Mouse (Mus musculus) lung, postnatal 4 days (tissue): ENCODE results near the gene Ufsp2.

Source experiments
- DNase-seq, 2 experiments: peaks; one replicate each; pipeline ENCODE4 v3.0.0; 2021

Gene Ufsp2

DNA sequence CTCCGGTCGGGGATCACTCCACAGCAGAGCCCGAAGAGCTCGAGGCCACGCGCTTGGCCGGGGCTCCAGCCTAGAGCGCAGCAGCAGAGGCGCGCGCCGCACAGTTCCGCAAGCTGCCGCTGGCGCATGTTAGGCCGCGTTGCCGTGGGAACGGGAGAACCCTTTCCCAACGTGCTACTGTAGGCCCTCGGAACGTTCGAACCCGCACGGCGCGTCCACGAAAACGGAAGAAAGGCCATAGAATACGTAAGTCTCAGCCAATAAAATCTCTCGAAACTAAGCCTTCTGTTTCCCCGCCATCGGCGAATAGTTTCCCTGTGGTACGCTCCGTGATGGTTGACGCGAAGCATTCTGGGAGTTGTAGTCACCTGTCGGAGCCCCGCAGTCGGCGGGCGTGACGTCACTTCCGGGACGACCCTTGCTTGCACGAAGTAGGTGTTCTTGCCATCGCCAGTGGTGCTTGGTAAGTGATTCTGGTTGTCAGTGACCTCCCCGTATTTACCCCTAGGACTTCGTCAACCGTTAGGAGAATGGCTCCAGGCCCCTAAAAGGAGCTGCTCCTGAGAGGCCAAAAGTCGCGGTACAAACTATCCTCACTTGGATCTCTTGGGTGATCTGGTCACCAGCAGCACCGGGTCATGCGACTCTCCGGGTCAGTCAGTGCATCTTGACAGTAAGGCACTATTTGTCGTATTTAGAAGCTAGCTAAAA lies at the start of gene Ufsp2, which contains the start of gene 1700029J07Rik:
Ufsp2 (plus strand) TSS at position 403 of the 711 bp plus-strand sequence.
1700029J07Rik (minus strand) TSS at position 127 of the 711 bp plus-strand sequence.
- peak; percentile 96 to 97 for DNase-seq

DNA sequence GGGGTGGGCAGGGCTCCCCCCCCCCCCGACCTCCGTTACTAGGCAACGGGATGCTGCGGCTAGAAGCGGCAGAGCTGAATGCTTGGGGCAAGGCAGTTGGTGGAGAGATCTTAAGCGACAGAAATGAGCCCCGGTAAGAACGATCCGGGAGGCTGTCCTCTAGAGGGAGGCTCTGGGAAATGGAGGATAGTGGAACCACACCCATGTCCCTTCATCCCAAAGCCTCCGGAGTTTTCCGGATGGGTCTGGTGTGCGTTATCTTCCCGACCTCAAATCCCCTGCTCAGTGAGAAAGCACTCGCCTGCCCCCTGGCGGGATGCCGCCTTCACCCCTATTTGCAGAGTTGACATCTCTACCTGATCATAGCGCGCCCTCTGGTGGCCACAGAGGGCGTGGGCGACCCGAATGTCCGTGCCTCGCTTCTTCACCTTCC lies 40.7 kb upstream of the Ufsp2 start, which contains the start of gene Ccdc110:
Ccdc110 (plus strand) TSS at position 38 of the 433 bp plus-strand sequence.
- DNase-seq = peak; percentile 91 to 96

DNA sequence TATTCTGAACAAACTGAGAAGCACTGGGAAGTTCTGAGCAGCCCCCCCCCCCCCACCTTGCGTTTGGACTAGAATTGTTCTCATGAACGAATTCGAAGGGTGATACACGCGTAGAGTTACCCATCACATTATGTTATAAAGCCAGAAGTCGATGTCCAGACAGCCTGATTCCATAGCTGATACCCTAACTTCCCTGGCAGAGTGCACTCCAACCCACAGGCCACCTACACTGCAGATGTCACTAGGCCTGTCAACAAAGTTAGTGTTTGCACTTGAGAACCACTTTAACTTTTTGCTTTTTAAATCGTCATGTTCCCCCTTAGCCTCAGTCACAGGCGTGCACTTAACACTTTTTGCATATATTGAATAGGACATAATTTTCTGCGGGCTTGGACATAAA lies 38.3 kb upstream of the Ufsp2 start:
- DNase-seq = no peak

DNA sequence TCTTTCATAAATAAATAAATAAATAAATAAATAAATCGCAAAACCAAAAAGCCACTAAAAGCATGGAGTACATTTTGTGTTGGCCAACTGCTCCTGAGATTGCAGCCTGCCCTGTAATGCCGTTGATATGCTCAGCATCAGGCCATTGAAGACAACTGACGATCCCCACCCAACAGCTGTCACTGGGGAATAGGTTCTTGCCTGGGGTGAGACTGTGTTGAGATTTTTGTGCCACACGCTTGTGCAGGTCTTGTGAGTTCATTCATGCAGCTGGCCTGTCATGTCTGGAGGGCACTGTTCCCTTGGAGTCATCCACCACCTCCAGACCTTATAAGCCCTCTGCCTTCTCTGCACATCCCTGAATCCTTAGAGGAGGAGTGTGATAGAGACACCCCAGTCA lies 29.0 kb upstream of the Ufsp2 start:
- no peak for DNase-seq

DNA sequence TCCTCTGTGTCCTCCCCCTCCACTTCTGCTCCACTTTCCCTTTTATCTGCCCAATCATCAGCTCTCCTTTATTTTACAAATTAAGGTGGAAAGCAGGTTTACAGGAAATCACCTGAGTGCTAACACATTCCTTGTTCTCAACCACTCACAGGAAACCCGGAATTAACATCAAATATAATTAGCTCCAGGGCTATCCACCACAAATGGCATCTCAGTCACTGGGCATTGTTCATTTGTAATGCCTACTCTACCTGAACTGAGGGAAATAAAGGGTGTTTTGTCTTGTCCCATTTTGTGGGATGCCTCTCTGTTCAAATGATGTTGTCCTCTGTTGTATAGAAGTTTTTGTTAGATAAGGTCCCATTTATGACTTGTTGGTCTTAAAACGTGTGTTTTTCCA lies 24.7 kb upstream of the Ufsp2 start:
- DNase-seq = no peak

DNA sequence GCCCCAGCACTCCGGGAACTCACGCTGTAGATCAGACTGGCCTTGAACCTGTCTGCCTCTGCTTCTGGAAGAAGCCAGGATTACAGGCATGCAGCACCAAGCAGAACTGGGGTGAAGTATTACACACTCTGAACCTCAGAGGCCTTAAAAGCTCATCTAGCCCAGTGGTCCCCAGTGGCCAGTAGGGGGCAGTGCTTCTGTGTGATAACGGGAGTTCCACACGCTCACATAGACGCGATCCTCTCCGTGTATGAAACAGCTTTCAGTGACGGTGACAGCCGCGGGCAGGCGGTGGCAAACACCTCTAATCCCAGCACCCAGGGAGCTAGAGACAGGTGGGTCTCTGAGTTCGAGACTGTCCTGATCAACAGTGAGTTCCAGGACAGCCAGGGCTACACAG lies 4.4 kb upstream of the Ufsp2 start:
- no peak for DNase-seq

DNA sequence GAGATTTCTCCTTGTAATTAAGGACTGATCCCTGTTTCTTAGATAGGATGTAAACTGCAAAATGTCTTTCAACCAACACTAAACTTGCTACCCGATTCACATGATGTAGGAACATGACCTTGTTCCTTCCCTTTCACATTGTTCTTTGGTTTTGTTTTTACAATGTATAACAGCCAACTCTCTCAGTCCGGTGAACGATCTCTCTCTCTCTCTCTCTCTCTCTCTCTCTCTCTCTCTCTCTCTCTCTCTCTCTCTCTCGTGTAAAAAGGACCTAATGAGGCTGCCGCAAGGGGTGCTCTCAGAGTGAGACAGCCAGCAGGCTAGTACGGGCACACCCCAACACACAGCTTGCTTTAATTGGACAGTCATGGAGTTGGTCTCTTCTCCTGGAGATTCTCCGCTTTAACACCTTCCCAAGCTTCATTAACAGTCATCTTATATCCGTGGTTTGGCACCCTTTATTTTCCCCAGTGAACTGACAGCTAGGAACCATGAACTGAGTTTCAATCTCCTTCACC lies 1.3 kb upstream of the Ufsp2 start:
- no peak for DNase-seq

DNA sequence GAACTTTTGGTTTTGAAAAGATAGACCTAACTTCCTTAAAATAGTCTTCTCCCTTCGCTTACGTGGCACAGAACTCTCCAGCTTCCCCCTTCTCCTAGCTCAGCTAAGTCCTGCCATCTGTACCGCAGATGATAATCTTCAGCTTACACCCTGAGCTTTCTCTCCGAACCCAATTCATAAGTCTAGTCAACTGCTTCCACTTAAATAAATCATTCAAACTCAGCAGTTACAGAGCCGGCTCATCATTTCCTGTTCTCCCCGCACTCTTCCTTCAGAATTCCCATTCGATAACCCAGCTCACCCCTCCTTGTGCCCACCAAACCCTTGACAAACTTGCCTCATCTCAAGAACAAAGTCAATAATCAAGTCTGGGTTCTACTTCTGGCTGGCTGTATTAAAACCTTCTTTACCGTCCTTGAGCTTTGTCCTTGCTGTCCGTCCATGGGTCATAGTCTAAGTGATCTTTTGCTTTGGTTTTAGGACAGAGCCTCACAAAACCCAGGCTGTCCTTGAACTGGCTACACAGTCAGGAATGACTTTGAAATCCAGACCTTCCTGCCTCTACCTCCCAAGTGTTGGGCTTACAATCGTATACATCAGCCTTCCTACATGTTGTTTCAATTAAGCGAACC lies 625 bp downstream of the Ufsp2 start:
- no peak for DNase-seq

DNA sequence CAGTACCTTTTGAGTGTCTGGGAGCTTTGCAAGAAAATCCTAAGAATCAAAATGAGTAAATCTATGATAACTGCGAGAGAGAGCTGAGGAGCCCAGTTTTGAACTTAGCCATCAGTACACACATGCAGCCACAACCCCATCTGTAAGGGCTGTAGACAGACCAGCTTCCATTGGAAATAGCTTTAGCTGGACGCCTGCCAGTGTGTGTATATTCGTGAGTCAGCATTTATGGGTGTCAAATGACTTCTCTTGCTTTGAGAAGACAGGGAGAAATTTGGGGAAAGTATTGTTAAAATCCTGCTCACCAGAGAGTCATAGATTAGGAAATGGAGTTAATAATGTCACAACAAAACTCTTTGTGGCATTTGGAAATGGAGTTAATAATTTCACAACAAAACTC lies 11.3 kb downstream of the Ufsp2 start:
- peak in 1 of 2 experiments; percentile 25 for DNase-seq

DNA sequence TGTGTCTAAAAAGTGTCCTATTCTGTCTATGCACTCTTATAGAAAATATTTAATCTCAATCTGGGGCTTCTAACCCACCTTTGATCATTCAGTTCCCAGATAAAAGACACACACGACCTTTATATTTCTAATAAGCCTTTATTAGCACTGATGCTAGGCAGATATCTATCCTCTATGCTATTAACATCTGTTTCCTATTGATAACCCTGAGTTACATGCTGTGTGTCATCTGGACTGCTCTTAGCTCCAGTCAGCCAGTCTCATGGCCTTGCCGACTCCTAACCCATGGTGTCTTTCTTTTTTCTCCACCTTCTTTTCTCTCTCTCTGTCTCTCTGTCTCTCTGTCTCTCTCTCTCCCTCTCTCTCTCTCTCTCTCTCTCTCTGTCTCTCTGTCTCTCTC lies 12.9 kb downstream of the Ufsp2 start:
- no peak for DNase-seq

DNA sequence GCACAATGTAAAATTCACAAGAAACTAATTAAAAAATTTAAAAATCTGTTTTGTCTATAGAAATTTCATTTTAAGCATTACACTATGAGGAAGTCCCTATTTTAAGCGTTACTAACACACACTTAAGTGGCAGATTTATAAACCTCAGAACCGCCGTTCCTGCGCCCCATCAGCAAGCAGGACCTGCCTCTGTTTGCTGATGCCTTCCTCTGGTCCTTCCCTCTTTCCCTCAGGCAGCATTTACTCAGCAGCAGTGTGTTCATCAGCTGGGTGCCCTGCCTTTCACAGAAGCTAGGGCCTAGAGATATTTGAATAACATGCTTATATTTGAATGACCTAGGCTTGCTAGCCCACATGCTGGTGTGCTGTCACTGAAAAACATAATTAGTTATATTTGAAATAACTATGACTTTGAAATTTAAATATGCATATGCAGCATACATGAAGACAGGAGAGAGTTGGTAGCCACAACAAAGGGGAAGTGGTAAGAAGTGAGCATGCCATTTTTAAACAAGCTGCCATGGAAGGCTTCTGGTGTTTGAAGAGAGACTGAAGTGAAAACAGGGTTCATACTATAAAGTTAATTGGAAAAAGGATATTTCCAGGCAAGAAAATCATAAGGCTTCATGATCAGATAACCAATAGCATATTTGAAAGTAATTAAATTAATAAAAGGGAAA lies 15.4 kb downstream of the Ufsp2 start:
- no peak for DNase-seq

DNA sequence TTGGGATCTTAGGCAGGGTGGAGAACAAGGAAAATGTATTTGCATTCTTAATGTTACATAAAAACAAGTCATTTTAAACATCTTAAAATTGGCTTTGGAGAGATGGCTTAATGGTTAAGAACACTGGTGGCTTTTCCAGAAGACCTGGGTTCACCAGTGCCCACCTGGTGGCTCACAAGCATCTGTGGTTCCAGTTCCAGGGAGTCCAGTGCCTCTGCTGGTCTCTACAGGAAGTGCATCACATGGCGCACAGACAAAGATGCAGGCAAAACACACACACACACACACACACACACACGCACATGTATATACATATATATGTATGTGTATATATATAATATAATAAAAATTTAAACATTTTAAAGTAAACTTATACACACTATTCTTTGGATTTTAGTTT lies 18.8 kb downstream of the Ufsp2 start:
- peak in 1 of 2 experiments; percentile 16 for DNase-seq

DNA sequence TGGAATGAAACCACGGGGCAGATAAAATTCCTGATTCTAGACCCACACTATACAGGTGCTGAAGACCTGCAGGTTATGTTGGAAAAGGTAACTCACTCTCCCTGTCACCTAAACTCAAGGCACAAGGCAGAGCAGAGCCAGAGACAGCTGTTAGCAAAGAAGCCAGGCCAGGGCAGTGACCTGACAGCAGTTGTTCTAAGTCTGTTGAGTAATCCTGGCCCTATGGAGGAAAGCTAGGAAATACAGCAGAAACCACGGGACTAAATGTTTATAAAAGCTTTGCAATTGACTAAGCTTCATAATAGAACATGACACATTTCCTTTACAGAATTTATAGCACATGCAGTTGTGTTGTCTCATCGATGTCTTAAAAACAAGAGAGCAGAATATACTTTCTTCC lies 20.2 kb downstream of the Ufsp2 start:
- DNase-seq = no peak

DNA sequence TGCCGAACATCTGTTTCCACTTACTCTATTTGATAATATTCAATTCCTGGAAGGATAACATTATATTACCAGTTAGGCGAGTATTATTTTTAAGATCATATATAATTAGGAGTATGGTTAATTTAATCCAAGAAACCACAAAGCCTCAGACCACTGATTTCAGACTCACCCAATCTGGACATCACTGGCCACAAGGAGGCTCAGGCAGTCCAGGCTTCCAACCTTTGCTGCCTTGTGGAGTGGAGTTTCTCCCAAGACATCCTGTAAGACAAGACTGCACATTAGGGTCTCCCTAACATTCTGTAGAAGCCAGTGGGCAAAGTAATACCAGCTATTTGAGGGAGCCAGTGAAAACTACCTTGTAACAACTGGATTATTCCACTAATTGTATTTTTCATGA lies 22.9 kb downstream of the Ufsp2 start:
- no peak for DNase-seq

DNA sequence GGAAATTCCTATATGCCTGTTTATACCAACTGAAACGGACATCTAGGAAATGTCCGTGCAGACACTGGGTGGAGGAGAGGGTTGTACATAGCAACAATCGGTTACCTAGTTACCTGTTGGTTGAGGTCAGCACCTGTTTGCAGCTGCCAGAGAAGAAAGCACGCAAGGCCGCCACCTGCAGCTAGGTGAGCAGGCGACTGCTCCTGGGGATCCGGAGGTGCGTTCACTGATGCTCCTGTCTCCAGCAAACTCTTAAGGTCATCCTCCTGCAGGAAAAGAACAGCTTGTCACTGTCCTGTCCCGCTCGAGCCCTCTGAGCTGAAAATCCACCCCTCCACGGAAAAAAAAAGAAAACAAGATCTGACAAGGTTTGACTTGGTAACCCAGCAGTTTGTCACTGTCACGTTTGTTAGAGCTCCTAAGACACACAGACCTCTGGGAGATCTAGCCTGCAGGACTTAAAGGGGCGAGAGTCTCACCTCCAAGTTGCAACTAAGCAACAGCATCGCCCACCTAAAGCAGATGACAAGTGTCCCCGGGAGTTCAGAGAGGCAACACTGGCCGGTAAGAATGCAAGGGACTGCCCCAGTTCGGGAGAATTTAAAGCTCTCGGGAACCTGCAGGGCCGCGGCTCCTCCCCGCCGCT lies 23.9 kb downstream of the Ufsp2 start, which contains the start of gene Lrp2bp:
Lrp2bp (plus strand) TSS at position 166 of the 646 bp plus-strand sequence.
- peak; percentile 34 to 47 for DNase-seq

DNA sequence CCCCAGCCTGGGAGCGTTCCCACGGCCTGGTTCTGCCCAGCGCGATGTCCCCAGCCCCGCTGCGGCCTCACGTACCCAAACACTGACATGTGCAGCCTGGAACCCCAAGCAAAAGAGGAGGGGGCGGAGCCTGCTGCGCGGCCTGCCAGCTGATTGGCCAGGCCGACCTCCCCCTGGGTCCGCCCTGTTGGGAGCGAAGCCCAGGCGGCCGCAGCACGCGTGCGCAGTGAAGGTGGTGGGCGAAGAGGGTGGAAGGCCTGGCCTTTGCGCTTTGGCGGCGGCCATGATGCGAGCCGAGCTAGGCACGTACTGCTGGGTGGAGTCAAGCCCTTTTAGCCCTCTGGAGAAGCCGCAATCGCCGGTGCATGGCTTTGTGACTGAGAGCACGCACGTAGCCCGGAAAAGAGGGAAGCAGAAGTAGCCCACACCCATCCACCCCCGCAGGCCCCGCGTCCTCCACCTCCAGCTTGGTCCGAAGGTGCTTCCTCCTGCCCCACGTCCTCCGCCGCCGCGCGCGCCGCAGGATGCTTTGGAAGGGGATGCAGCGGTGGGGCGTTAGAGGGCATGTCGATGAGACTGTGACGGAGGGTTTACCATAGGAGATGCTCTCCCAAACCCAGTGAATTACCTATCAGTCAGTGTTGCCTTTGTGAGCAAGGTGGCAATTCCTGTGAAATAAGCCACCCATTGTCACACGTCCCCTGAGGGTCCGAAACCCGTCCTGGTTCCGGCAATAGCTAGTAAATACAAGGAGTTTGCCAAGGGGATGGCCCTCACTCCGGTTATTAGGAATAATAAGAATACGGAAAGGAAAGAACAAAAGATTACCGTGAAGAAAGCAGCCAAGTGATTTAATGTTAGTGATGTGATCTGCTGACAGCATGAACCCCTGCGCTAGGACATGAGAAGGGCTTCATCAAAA lies 24.7 kb downstream of the Ufsp2 start:
- DNase-seq = peak; percentile 99

DNA sequence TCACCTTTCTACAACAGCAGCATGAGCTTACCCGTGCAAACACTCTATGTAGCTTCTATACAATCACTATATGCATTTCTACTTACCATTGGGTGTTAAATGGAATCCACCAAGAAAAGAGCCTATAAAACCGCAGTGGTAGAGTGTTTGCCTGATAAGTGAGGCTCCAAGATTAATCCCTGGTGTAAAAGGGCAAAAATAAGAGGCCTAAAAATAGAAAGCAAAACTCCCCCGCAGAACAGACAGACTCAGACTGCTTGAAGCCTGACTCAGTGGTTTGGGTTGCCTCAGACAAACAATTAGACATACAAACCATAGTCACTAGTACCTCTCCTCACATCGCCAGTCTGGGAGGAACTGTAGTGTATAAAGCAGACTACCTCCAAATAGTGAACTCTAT lies 30.3 kb downstream of the Ufsp2 start, which contains the start of gene Ankrd37:
Ankrd37 (minus strand) TSS at position 112 of the 400 bp plus-strand sequence.
- DNase-seq = no peak

DNA sequence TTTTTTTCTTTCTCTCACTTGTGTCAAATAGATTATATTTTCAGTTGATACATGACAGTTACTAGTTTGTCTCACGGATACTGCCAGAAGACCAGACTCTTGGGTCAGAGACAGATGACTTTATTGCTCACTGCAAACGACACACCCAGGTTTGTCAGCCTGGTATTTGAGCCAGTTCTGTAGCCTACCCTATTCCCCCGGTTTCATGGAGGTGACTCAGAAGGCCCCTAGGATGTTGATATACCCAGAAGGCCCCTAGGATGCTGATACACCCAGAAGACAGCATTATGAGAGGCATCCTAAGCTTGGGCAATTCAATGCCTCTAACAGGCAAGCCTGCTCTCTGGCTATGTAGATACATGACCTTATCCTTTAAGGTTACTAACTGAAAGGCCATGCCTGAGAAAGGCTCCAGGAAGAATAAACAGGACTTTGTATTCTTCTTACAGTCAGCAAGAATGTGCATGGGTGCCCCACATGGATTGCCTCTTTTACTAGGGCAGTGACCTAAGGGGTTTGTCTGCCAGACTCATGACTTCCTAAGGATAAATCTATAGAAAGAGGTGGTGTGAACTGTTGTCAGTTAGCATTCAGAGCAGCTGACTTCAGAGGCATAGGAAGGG lies 31.8 kb downstream of the Ufsp2 start:
- no peak for DNase-seq

DNA sequence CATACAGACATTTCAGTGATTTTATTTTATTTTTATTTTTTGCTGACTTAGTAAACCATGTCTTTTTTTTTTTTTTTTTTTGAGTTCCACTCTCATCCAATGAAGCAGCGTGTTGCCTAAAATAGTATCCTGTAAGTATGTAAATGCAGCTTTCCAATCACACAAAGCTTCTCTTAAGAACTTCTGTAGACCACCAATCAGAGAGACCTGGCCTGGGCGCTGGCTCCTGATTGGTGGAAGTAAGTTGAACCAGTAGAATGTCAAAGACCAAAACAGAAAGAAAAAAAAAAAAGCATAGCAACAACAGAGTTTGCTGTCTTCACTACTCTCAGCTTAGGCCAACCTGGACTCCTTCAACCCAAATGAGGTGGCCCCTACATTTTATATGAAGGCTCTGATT lies 35.0 kb downstream of the Ufsp2 start:
- peak in 1 of 2 experiments; percentile 65 for DNase-seq

DNA sequence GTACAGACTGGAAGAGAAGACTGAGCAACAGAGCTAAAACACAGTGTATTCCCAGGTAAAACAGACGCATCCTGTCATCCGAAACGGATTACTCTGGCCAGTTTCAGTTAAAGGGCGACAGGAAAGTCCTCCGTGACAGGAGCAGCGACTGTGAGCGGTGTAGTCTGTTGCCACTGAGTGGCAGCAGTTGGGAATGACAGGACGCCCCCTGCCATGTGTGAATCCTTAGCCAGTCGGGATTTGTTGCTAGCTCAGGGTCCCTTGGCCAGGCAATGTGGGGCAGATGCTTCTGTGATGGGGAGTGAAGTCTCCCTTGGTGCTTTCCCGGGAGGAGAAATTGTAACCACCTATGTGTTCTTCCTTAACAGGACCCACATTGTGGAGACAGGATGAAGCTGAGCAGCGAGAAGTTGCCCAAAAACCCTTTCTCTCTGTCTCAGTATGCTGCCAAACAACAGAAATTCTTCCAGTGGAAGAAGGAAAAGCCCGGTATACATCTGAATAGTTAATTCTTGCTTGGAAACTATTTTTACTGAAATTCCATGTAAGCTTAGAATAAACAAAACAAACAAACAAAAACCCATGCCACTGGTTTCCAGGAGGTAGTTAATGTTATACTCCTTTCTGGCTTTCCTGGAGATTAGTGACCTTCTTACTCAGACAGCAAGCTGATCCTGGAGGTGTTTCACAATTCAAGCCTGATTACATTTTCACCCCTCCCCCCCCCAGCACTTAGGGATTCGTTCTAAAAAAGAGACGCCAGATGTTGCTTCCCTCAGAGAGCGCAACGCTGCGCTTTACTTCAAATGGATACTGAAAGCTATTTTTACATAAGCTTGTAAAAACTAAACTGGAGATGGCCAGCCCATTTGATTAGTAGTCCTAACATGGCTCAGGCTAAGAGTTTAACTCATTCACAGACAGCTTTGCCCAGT lies 35.7 kb downstream of the Ufsp2 start:
- peak; percentile 43 to 64 for DNase-seq
